Comparison of ENCODE assay signal across 17 mouse cellular contexts in the genomic region with DNA sequence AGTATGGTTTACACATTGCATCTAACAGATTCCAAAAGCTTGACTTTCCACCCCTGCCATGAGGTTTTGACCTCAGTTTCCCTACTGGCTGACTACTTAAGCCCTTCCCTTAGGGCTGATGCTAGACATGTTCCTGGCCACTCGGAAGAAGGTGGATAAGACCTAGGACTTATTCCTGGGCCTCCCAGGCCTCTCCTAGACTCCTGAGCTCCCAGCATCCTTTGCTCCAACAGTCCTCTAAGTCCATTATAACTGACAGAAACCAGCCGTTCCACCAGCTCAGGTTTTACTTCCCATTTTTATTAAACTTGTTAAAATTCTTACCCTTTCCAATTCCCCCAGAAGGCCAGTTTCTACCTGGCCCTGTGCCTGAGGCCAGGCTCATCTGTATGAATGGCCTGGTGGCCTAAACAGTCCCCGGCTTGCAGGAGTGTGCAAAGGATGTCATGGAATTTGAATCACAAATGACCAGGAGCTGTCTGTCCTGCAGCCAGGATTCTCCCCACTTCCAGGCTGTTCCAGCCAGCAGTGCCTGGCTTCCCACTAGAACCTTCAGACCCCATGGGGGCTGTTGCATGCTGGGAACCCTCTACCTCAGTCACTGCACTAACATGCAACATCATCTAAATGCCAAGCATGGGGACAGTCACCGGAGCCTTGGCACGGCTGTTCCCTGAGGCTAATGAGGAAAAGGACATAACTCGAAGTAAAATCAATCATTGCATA.
DNase-seq lines count a peak whose midpoint lies in the region; ATAC-seq and TF ChIP-seq lines count a peak whose summit lies in the region.
"Had no signal": no experiment of that assay in that cellular context is flagged by ENCODE, and none has a peak within 500 bp of the region (broad histone marks: within the 10 kb centered on the region; RNA-seq: fewer than 3 reads in every experiment).

No protein-coding gene starts in this region.

- no peaks in the 10 kb centered on the region for H3K9me3 ChIP-seq in forebrain, embryonic 16.5 days (ENCODE audit: control insufficient read depth, low read length)
- no peaks in the 10 kb centered on the region for H3K9me3 ChIP-seq in forebrain, embryonic 10.5 days
- H3K9me3 ChIP-seq in limb, embryonic 12.5 days = no peaks in the 10 kb centered on the region
- H3K9me3 ChIP-seq in limb, embryonic 10.5 days (replicated peaks) = no peaks in the 10 kb centered on the region
- no peaks in the 10 kb centered on the region for H3K9me3 ChIP-seq in limb, embryonic 14.5 days (ENCODE audit: control insufficient read depth, low read length)
- H3K9me3 ChIP-seq: embryonic facial prominence, embryonic 15.5 days; forebrain, embryonic 15.5 days; heart, embryonic 12.5 days had no signal

- no peak overlapping the region for H3K4me2 ChIP-seq in forebrain, embryonic 16.5 days (ENCODE audit: low read length)
- no peak overlapping the region for H3K4me2 ChIP-seq in limb, embryonic 12.5 days
- no peak overlapping the region for H3K4me2 ChIP-seq in limb, embryonic 14.5 days (replicated peaks; ENCODE audit: low read depth, low read length, severe bottlenecking)
- H3K4me2 ChIP-seq: embryonic facial prominence, embryonic 15.5 days; forebrain, embryonic 15.5 days; heart, embryonic 12.5 days had no signal

- H3K4me3 ChIP-seq in forebrain, embryonic 16.5 days (replicated peaks; ENCODE audit: low read length) = no peak overlapping the region
- H3K4me3 ChIP-seq in forebrain, embryonic 10.5 days = no peak overlapping the region
- no peak overlapping the region for H3K4me3 ChIP-seq in limb, embryonic 12.5 days (replicated peaks)
- no peak overlapping the region for H3K4me3 ChIP-seq in limb, embryonic 10.5 days
- H3K4me3 ChIP-seq in limb, embryonic 14.5 days (replicated peaks; ENCODE audit: low read length) = no peak overlapping the region
- H3K4me3 ChIP-seq: embryonic facial prominence, embryonic 15.5 days; erythroblast, embryonic 14.5 days; forebrain, embryonic 15.5 days; heart, embryonic 12.5 days had no signal

- H3K27ac ChIP-seq in forebrain, embryonic 16.5 days (ENCODE audit: low read length) = peak overlapping the region; percentile 12; the same call in 1 of the 2 replicates
- H3K27ac ChIP-seq in forebrain, embryonic 10.5 days = no peak overlapping the region
- H3K27ac ChIP-seq in limb, embryonic 12.5 days = peak overlapping the region; percentile 69
- H3K27ac ChIP-seq in limb, embryonic 10.5 days = no peak overlapping the region
- H3K27ac ChIP-seq in limb, embryonic 14.5 days (replicated peaks; ENCODE audit: low read depth, low read length) = peak overlapping the region; percentile 69
- H3K27ac ChIP-seq: embryonic facial prominence, embryonic 15.5 days; forebrain, embryonic 15.5 days had no signal

- peaks cover 4% of the 10 kb centered on the region; the same call in 1 of the 2 replicates for H3K4me1 ChIP-seq in forebrain, embryonic 16.5 days (replicated peaks; ENCODE audit: control insufficient read depth, insufficient read depth, low read length)
- 0 out of 2 replicates have a peak, but pooled peaks cover 4% of the 10 kb centered on the region for H3K4me1 ChIP-seq in forebrain, embryonic 10.5 days
- peaks cover 10% of the 10 kb centered on the region for H3K4me1 ChIP-seq in limb, embryonic 12.5 days (replicated peaks)
- H3K4me1 ChIP-seq in limb, embryonic 10.5 days = peaks cover 9% of the 10 kb centered on the region
- peaks cover 17% of the 10 kb centered on the region for H3K4me1 ChIP-seq in limb, embryonic 14.5 days (ENCODE audit: control insufficient read depth, insufficient read depth, low read length)

- no peak for TF ChIP-seq POLR2A in limb, embryonic 14.5 days (IDR thresholded peaks at IDR 0.05; ENCODE audit: borderline replicate concordance, extremely low read depth, insufficient read depth, insufficient read length)

- WGBS in forebrain, embryonic 16.5 days = 77% methylated on average over 6 of the region's 6 CpGs
- WGBS in forebrain, embryonic 10.5 days = 83% methylated on average over 6 of the region's 6 CpGs
- 65% methylated on average over 6 of the region's 6 CpGs for WGBS in limb, embryonic 12.5 days
- 85% methylated on average over 6 of the region's 6 CpGs for WGBS in limb, embryonic 10.5 days
- 27% methylated on average over 6 of the region's 6 CpGs for WGBS in limb, embryonic 14.5 days

- H3K27me3 ChIP-seq in forebrain, embryonic 16.5 days (replicated peaks; ENCODE audit: control insufficient read depth, insufficient read depth, low read length) = no peaks in the 10 kb centered on the region
- H3K27me3 ChIP-seq in forebrain, embryonic 10.5 days (ENCODE audit: poor library complexity, severe bottlenecking) = no peaks in the 10 kb centered on the region
- no peaks in the 10 kb centered on the region for H3K27me3 ChIP-seq in limb, embryonic 12.5 days
- H3K27me3 ChIP-seq in limb, embryonic 10.5 days (ENCODE audit: low read depth, poor library complexity, severe bottlenecking) = no peaks in the 10 kb centered on the region
- no peaks in the 10 kb centered on the region for H3K27me3 ChIP-seq in limb, embryonic 14.5 days (ENCODE audit: control insufficient read depth, insufficient read depth, low read length)
- H3K27me3 ChIP-seq: embryonic facial prominence, embryonic 15.5 days; forebrain, embryonic 15.5 days; heart, embryonic 12.5 days had no signal

- no peak for DNase-seq in forebrain, embryonic 10.5 days (ENCODE audit: extremely low spot score, low spot score)
- DNase-seq in limb, embryonic 10.5 days (ENCODE audit: low spot score) = no peak
- peak; percentile 66 for DNase-seq in limb, embryonic 14.5 days (ENCODE audit: low spot score)
- DNase-seq in retina, postnatal 1 day = no peak
- DNase-seq: adrenal gland, adult 8-10 months; cerebellum, adult 18-20 months; cerebellum, adult 9-11 months; embryo, embryonic 11 days; gastrocnemius, postnatal 10 days had no signal

- no peak for ATAC-seq in forebrain, embryonic 16.5 days
- no peak; the same call in 1 of the 2 replicates for ATAC-seq in limb, embryonic 12.5 days (ENCODE audit: insufficient number of reproducible peaks, insufficient read depth, low FRiP score, low TSS enrichment, low read depth)
- 0 out of 2 replicates have a peak, but pooled peaks have one; percentile 15 for ATAC-seq in common myeloid progenitor, adult 5-6 weeks (replicated peaks; ENCODE audit: low read depth, poor library complexity, severe bottlenecking)
- peak; percentile 58 for ATAC-seq in limb, embryonic 14.5 days (ENCODE audit: low FRiP score, low read depth)
- ATAC-seq: forebrain, embryonic 15.5 days; intestine, embryonic 16.5 days had no signal

- H3K9ac ChIP-seq in forebrain, embryonic 16.5 days (replicated peaks; ENCODE audit: low read depth, low read length) = no peak overlapping the region
- H3K9ac ChIP-seq in limb, embryonic 12.5 days (replicated peaks) = no peak overlapping the region
- H3K9ac ChIP-seq in limb, embryonic 14.5 days (ENCODE audit: low read depth, low read length, severe bottlenecking) = no peak overlapping the region
- H3K9ac ChIP-seq: embryonic facial prominence, embryonic 15.5 days; forebrain, embryonic 15.5 days; heart, embryonic 12.5 days had no signal

- no peaks in the 10 kb centered on the region for H3K36me3 ChIP-seq in forebrain, embryonic 16.5 days (ENCODE audit: control insufficient read depth, insufficient read depth)
- no peaks in the 10 kb centered on the region for H3K36me3 ChIP-seq in forebrain, embryonic 10.5 days (replicated peaks)
- H3K36me3 ChIP-seq in limb, embryonic 12.5 days = no peaks in the 10 kb centered on the region
- H3K36me3 ChIP-seq in limb, embryonic 10.5 days = no peaks in the 10 kb centered on the region
- H3K36me3 ChIP-seq in limb, embryonic 14.5 days (ENCODE audit: control insufficient read depth, insufficient read depth, low read length) = no peaks in the 10 kb centered on the region
- H3K36me3 ChIP-seq: embryonic facial prominence, embryonic 15.5 days; forebrain, embryonic 15.5 days; heart, embryonic 12.5 days had no signal

Comparison
In these comparisons a context has a peak if more than half of its experiments do, and no peak if none do; other contexts are left out.
1. ATAC-seq: peak in common myeloid progenitor, adult 5-6 weeks (single experiment) and limb, embryonic 14.5 days (single experiment); none in forebrain, embryonic 16.5 days (single experiment) and limb, embryonic 12.5 days (single experiment).
2. H3K27ac ChIP-seq: peak in forebrain, embryonic 16.5 days (single experiment), limb, embryonic 12.5 days (single experiment) and limb, embryonic 14.5 days (single experiment); none in forebrain, embryonic 10.5 days (single experiment) and limb, embryonic 10.5 days (single experiment).